Comparison of ENCODE assay signal across 21 mouse cellular contexts in genomic region chr9:98433021-98433420, GRCm38 (mm10). TPM values are rescaled to one million over a fixed set of nuclear protein-coding genes. Genes with fewer than 3 reads are reported as not detected.
A peak's percentile ranks its signal among the peaks of the same experiment; 100 is the strongest.
DNase-seq lines count a peak whose midpoint lies in the region; ATAC-seq and TF ChIP-seq lines count a peak whose summit lies in the region.
"Had no signal": no experiment of that assay in that cellular context is flagged by ENCODE, and none has a peak within 500 bp of the region (broad histone marks: within the 10 kb centered on the region; RNA-seq: fewer than 3 reads in every experiment).

No protein-coding gene starts in this region.

- H3K27ac ChIP-seq in hindbrain, embryonic 10.5 days = peak overlapping the region; percentile 59; the same call in 1 of the 2 replicates
- H3K27ac ChIP-seq in hindbrain, embryonic 16.5 days (ENCODE audit: low read depth, low read length) = no peak overlapping the region
- H3K27ac ChIP-seq in intestine, postnatal 0 days (ENCODE audit: low read depth, low read length) = no peak overlapping the region
- no peak overlapping the region for H3K27ac ChIP-seq in midbrain, embryonic 15.5 days
- H3K27ac ChIP-seq: hindbrain, embryonic 15.5 days had no signal

- no peak for DNase-seq in hindbrain, embryonic 10.5 days (ENCODE audit: low spot score)
- peak; percentile 14 for DNase-seq in 3T3-L1 (ENCODE audit: low read depth, low spot score)
- DNase-seq in Muller cell, postnatal 12 days (ENCODE audit: inconsistent ontology term) = peak; percentile 62
- no peak for DNase-seq in layer of hippocampus, postnatal 36 days
- DNase-seq in cerebellum, adult 11 months = no peak
- DNase-seq: cerebellum, adult 18-20 months; gastrocnemius, postnatal 36 days; kidney, postnatal 10 days; layer of hippocampus, adult 9-11 months; liver had no signal

- no peaks in the 10 kb centered on the region for H3K9me3 ChIP-seq in hindbrain, embryonic 10.5 days
- H3K9me3 ChIP-seq in hindbrain, embryonic 16.5 days (ENCODE audit: control insufficient read depth, low read length) = no peaks in the 10 kb centered on the region
- no peaks in the 10 kb centered on the region for H3K9me3 ChIP-seq in intestine, postnatal 0 days (ENCODE audit: control insufficient read depth)
- no peaks in the 10 kb centered on the region for H3K9me3 ChIP-seq in midbrain, embryonic 15.5 days
- H3K9me3 ChIP-seq: heart, embryonic 15.5 days; hindbrain, embryonic 15.5 days had no signal

- peaks cover 77% of the 10 kb centered on the region for H3K27me3 ChIP-seq in hindbrain, embryonic 10.5 days (ENCODE audit: insufficient read depth, poor library complexity, severe bottlenecking)
- H3K27me3 ChIP-seq in hindbrain, embryonic 16.5 days (replicated peaks; ENCODE audit: control insufficient read depth, insufficient read depth, low read length) = no peaks in the 10 kb centered on the region; the same call in 1 of the 2 replicates
- H3K27me3 ChIP-seq in intestine, postnatal 0 days (replicated peaks; ENCODE audit: control insufficient read depth, insufficient read depth, low read length) = no peaks in the 10 kb centered on the region
- H3K27me3 ChIP-seq in midbrain, embryonic 15.5 days (replicated peaks) = no peaks in the 10 kb centered on the region
- H3K27me3 ChIP-seq: heart, embryonic 15.5 days had no signal

- ATAC-seq in hindbrain, embryonic 16.5 days = no peak
- ATAC-seq in intestine, postnatal 0 days = peak; percentile 84
- ATAC-seq in midbrain, embryonic 15.5 days (replicated peaks) = no peak

- H3K4me1 ChIP-seq in hindbrain, embryonic 10.5 days (replicated peaks) = peaks cover 50% of the 10 kb centered on the region
- H3K4me1 ChIP-seq in hindbrain, embryonic 16.5 days (ENCODE audit: control insufficient read depth, insufficient read depth, low read depth, low read length) = peaks cover 8% of the 10 kb centered on the region
- peaks cover 12% of the 10 kb centered on the region; the same call in 1 of the 2 replicates for H3K4me1 ChIP-seq in intestine, postnatal 0 days (replicated peaks; ENCODE audit: control insufficient read depth, insufficient read depth, low read length)
- no peaks in the 10 kb centered on the region for H3K4me1 ChIP-seq in midbrain, embryonic 15.5 days

- no peak overlapping the region for H3K4me2 ChIP-seq in hindbrain, embryonic 16.5 days (ENCODE audit: low read length)
- H3K4me2 ChIP-seq in intestine, postnatal 0 days (replicated peaks; ENCODE audit: low read depth) = no peak overlapping the region
- H3K4me2 ChIP-seq in midbrain, embryonic 15.5 days = no peak overlapping the region
- H3K4me2 ChIP-seq: heart, embryonic 15.5 days; hindbrain, embryonic 15.5 days had no signal

- TF ChIP-seq CTCF in intestine, postnatal 0 days (IDR thresholded peaks at IDR 0.05; ENCODE audit: low read depth) = no peak

- no peak overlapping the region for H3K9ac ChIP-seq in hindbrain, embryonic 16.5 days (ENCODE audit: low read depth, low read length)
- H3K9ac ChIP-seq in intestine, postnatal 0 days (ENCODE audit: low read depth, low read length) = no peak overlapping the region
- H3K9ac ChIP-seq in midbrain, embryonic 15.5 days = no peak overlapping the region
- H3K9ac ChIP-seq: heart, embryonic 15.5 days; hindbrain, embryonic 15.5 days had no signal

- H3K4me3 ChIP-seq in hindbrain, embryonic 10.5 days = no peak overlapping the region
- no peak overlapping the region for H3K4me3 ChIP-seq in hindbrain, embryonic 16.5 days (ENCODE audit: low read length)
- no peak overlapping the region for H3K4me3 ChIP-seq in intestine, postnatal 0 days (ENCODE audit: low read depth, low read length)
- no peak overlapping the region for H3K4me3 ChIP-seq in midbrain, embryonic 15.5 days
- H3K4me3 ChIP-seq: heart, embryonic 15.5 days; hindbrain, embryonic 15.5 days had no signal

- WGBS in hindbrain, embryonic 10.5 days = 36% methylated on average over 2 of the region's 2 CpGs
- WGBS in hindbrain, embryonic 16.5 days = 25% methylated on average over 2 of the region's 2 CpGs
- 27% methylated on average over 2 of the region's 2 CpGs for WGBS in intestine, postnatal 0 days
- WGBS in midbrain, embryonic 15.5 days = 32% methylated on average over 2 of the region's 2 CpGs

- peaks cover 17% of the 10 kb centered on the region; the same call in 1 of the 2 replicates for H3K36me3 ChIP-seq in hindbrain, embryonic 10.5 days
- no peaks in the 10 kb centered on the region for H3K36me3 ChIP-seq in hindbrain, embryonic 16.5 days (ENCODE audit: control insufficient read depth, insufficient read depth, low read length)
- no peaks in the 10 kb centered on the region for H3K36me3 ChIP-seq in intestine, postnatal 0 days (ENCODE audit: control insufficient read depth, insufficient read depth)
- no peaks in the 10 kb centered on the region for H3K36me3 ChIP-seq in midbrain, embryonic 15.5 days (replicated peaks)
- H3K36me3 ChIP-seq: heart, embryonic 15.5 days; hindbrain, embryonic 15.5 days had no signal

RNA-seq across cellular contexts. Expression of gene Rbp1, which starts 10.3 kb away (rescaled TPM):
- polyA plus RNA-seq in hindbrain, embryonic 10.5 days (2016; fragmentation: Nextera tagmentation; extraction: Ambion mirVana) = 29.2 and 30.2 TPM in 2 replicates
- polyA plus RNA-seq in hindbrain, embryonic 16.5 days (2015; fragmentation: Nextera tagmentation; extraction: Ambion mirVana) = 38.1 and 44.8 TPM in 2 replicates
- 25.5 and 26.6 TPM in 2 replicates for polyA plus RNA-seq in intestine, postnatal 0 days (2015; fragmentation: Nextera tagmentation; extraction: Ambion mirVana)
- polyA plus RNA-seq in midbrain, embryonic 15.5 days (2015; fragmentation: Nextera tagmentation; extraction: Ambion mirVana) = 25.5 and 30.7 TPM in 2 replicates
- total RNA-seq in layer of hippocampus, postnatal 36 days (2021) = 1 to 10 TPM; 3.5 to 5.8 TPM
- total RNA-seq: megakaryocyte, adult 5-6 weeks had no signal

RNA-seq across cellular contexts. Expression of gene Rbp2, which starts 52.9 kb away (rescaled TPM):
- 0.77 and 1.0 TPM in 2 replicates for polyA plus RNA-seq in hindbrain, embryonic 10.5 days (2016; fragmentation: Nextera tagmentation; extraction: Ambion mirVana)
- polyA plus RNA-seq in hindbrain, embryonic 16.5 days (2015; fragmentation: Nextera tagmentation; extraction: Ambion mirVana) = 0.98 and 1.3 TPM in 2 replicates
- polyA plus RNA-seq in intestine, postnatal 0 days (2015; fragmentation: Nextera tagmentation; extraction: Ambion mirVana) = 7,315 and 7,837 TPM in 2 replicates
- polyA plus RNA-seq in midbrain, embryonic 15.5 days (2015; fragmentation: Nextera tagmentation; extraction: Ambion mirVana) = 0.89 TPM in 1 of 2 replicates, not detected in the other
- not detected for total RNA-seq in layer of hippocampus, postnatal 36 days (2021)
- total RNA-seq: gastrocnemius, postnatal 36 days; left cerebral cortex, postnatal 25 days; megakaryocyte, adult 5-6 weeks; MEL; midbrain, postnatal 0 days had no signal
- polyA plus RNA-seq: cortical plate, adult 2 months; forebrain, embryonic 11.5 days had no signal

Comparison
In these comparisons a context has a peak if more than half of its experiments do, and no peak if none do; other contexts are left out.
1. DNase-seq: peak in 3T3-L1 (single experiment) and Muller cell, postnatal 12 days (single experiment); none in hindbrain, embryonic 10.5 days (single experiment), layer of hippocampus, postnatal 36 days (0 of 2) and cerebellum, adult 11 months (single experiment).
2. RNA of gene Rbp2, which starts 52.9 kb away (polyA plus RNA-seq): 7,315 to 7,837 TPM in intestine, postnatal 0 days; 0.77 to 1.0 TPM in hindbrain, embryonic 10.5 days, 0.98 to 1.3 TPM in hindbrain, embryonic 16.5 days and 0.89 TPM in midbrain, embryonic 15.5 days; every median in the first group is over 1,000 times any median in the second.